Mouse (Mus musculus) embryonic fibroblast, embryonic 13.5 days (primary cell): Measurements from ENCODE around the gene Olfr48.

Experiments used
- CTCF ChIP-seq: IDR thresholded peaks from 2 replicates; pipeline ENCODE4 v1.5.1; 2011; ENCODE audit warnings: mild to moderate bottlenecking, control low read depth, low read length, moderate library complexity, borderline replicate concordance; ENCODE audit not compliant: insufficient read depth
- POLR2A ChIP-seq: IDR thresholded peaks from 2 replicates; pipeline ENCODE4 v1.6.1; 2011; ENCODE audit warnings: low read depth, mild to moderate bottlenecking, control low read depth, low read length, moderate library complexity

- TF ChIP-seq POLR2A (no peak), CTCF (no peak)
Observed at GRCm38 (mm10) chr2:89820216-89820615, 27.8 kb downstream of the Olfr48 start.
